Mouse (Mus musculus) stomach, postnatal 0 days (tissue): ENCODE measurements at regions not wholly inside any gene's neighbourhood (a gene's known extent, or its start where the extent isn't known, plus 50 kb on each side); places are given as distances from the start of the nearest gene placed in this dataset.

Experiments used
- ATAC-seq: fragments of 200-750 bp; cut with Nextera tagmentation; 2 replicates; pipeline ENCODE4 v1.8.0; 2017; ENCODE audit not compliant: low FRiP score, low TSS enrichment
- DNase-seq: peaks from one replicate; pipeline ENCODE4 v3.0.0-alpha.2; 2016; ENCODE audit warnings: low spot score
- H3K27ac ChIP-seq: fragments of 300-500 bp; sonication (generic); replicated peaks from 2 replicates; pipeline ENCODE4 v1.5.1; 2014; ENCODE audit warnings: mild to moderate bottlenecking, control low read depth
- H3K27me3 ChIP-seq: fragments of 300-500 bp; sonication (generic); 2 replicates; pipeline ENCODE4 v1.6.1; 2014; ENCODE audit warnings: low read length; ENCODE audit not compliant: control insufficient read depth, insufficient read depth
- H3K36me3 ChIP-seq: fragments of 300-500 bp; sonication (generic); 2 replicates; pipeline ENCODE4 v1.6.1; 2014; ENCODE audit warnings: low read length, mixed read lengths; ENCODE audit not compliant: control insufficient read depth, insufficient read depth
- H3K4me1 ChIP-seq: fragments of 300-500 bp; sonication (generic); replicated peaks from 2 replicates; pipeline ENCODE4 v1.6.1; 2014; ENCODE audit warnings: antibody characterized with exemption; ENCODE audit not compliant: control insufficient read depth, insufficient read depth
- H3K4me2 ChIP-seq: fragments of 300-500 bp; sonication (generic); replicated peaks from 2 replicates; pipeline ENCODE4 v1.6.1; 2014; ENCODE audit warnings: low read depth, mild to moderate bottlenecking, control low read depth, moderate library complexity
- H3K4me3 ChIP-seq: fragments of 300-500 bp; sonication (generic); 2 replicates; pipeline ENCODE4 v1.5.1; 2014; ENCODE audit warnings: low read depth, low read length, control low read depth
- H3K9ac ChIP-seq: fragments of 300-500 bp; sonication (generic); 2 replicates; pipeline ENCODE4 v1.6.1; 2014; ENCODE audit warnings: mild to moderate bottlenecking, low read length, control low read depth, mixed read lengths
- H3K9me3 ChIP-seq: fragments of 300-500 bp; sonication (generic); 2 replicates; pipeline ENCODE4 v1.6.1; 2016; ENCODE audit warnings: low read length; ENCODE audit not compliant: control insufficient read depth
- CTCF ChIP-seq: IDR thresholded peaks from 2 replicates; pipeline ENCODE4 v1.5.1; 2016; ENCODE audit warnings: antibody characterized with exemption, low read depth, mild to moderate bottlenecking, moderate library complexity
- EP300 ChIP-seq: optimal IDR thresholded peaks from 2 replicates; pipeline ENCODE3; 2016; ENCODE audit warnings: antibody characterized with exemption
- WGBS: fragments of 180-500 bp; shearing (Covaris S2); extraction: QIAGEN DNeasy Blood & Tissue Kit; methylation state at CpG from one replicate; pipeline ENCODE4 v1.1.7; 2014; 5-methylcytosine and 5-hydroxymethylcytosine counted together

GRCm38 (mm10) chr16:65718791-65719472, 96.1 kb upstream of the Vgll3 start:
- no peaks in the 10 kb centered on the region for H3K36me3 ChIP-seq
- DNase-seq (no peak), ATAC-seq (no peak)

GRCm38 (mm10) chr16:65720953-65721352, 94.1 kb upstream of the Vgll3 start:
- no peaks in the 10 kb centered on the region for H3K27me3 ChIP-seq
- no peak overlapping the region for H3K4me2 ChIP-seq
- H3K4me3 ChIP-seq, result no peak overlapping the region
- no peaks in the 10 kb centered on the region for H3K4me1 ChIP-seq
- no peak for ATAC-seq
- H3K9me3 ChIP-seq, result no peaks in the 10 kb centered on the region
- no peak overlapping the region for H3K9ac ChIP-seq
- H3K27ac ChIP-seq, result no peak overlapping the region
- DNase-seq, result no peak
- no peaks in the 10 kb centered on the region for H3K36me3 ChIP-seq
- TF ChIP-seq CTCF (no peak), EP300 (no peak)
- WGBS, result 38% methylated on average over 4 of the region's 4 CpGs

More at GRCm38 (mm10) chr16:65718791-65719472, 96.1 kb upstream of the Vgll3 start:
- H3K4me1 ChIP-seq, result no peaks in the 10 kb centered on the region
- H3K4me2 ChIP-seq, result no peak overlapping the region
- 54% methylated on average over 6 of the region's 6 CpGs for WGBS
- TF ChIP-seq EP300 (no peak), CTCF (no peak)
- H3K9me3 ChIP-seq, result no peaks in the 10 kb centered on the region
- no peaks in the 10 kb centered on the region for H3K27me3 ChIP-seq
- H3K9ac ChIP-seq, result no peak overlapping the region
- no peak overlapping the region for H3K4me3 ChIP-seq
- no peak overlapping the region for H3K27ac ChIP-seq

GRCm38 (mm10) chr16:65725559-65726269, 89.3 kb upstream of the Vgll3 start:
- DNase-seq (no peak), ATAC-seq (no peak)
- Histone ChIP-seq H3K4me3 (no peak overlapping the region), H3K36me3 (no peaks in the 10 kb centered on the region), H3K9me3 (no peaks in the 10 kb centered on the region), H3K4me1 (no peaks in the 10 kb centered on the region), H3K27ac (no peak overlapping the region), H3K9ac (no peak overlapping the region), H3K4me2 (no peak overlapping the region), H3K27me3 (no peaks in the 10 kb centered on the region)
- no peak for TF ChIP-seq EP300
- no peak for TF ChIP-seq CTCF
- WGBS, result 64% methylated on average over 5 of the region's 5 CpGs

GRCm38 (mm10) chr16:65726289-65726688, 88.8 kb upstream of the Vgll3 start:
- 66% methylated on average over 3 of the region's 3 CpGs for WGBS
- H3K36me3 ChIP-seq, result no peaks in the 10 kb centered on the region
- no peak overlapping the region for H3K4me3 ChIP-seq
- H3K27me3 ChIP-seq, result no peaks in the 10 kb centered on the region
- TF ChIP-seq CTCF (no peak), EP300 (no peak)
- H3K9ac ChIP-seq, result no peak overlapping the region
- no peak overlapping the region for H3K27ac ChIP-seq
- no peaks in the 10 kb centered on the region for H3K4me1 ChIP-seq
- no peak for ATAC-seq
- no peak for DNase-seq
- H3K4me2 ChIP-seq, result no peak overlapping the region
- no peaks in the 10 kb centered on the region for H3K9me3 ChIP-seq

- no peak overlapping the region for H3K27ac ChIP-seq
- no peak overlapping the region for H3K4me2 ChIP-seq
- H3K9me3 ChIP-seq, result no peaks in the 10 kb centered on the region
- no peaks in the 10 kb centered on the region for H3K4me1 ChIP-seq
- H3K36me3 ChIP-seq, result no peaks in the 10 kb centered on the region
- 49% methylated on average over 4 of the region's 4 CpGs for WGBS
- H3K9ac ChIP-seq, result no peak overlapping the region
- no peak for ATAC-seq
- TF ChIP-seq CTCF (no peak), EP300 (no peak)
- H3K4me3 ChIP-seq, result no peak overlapping the region
- H3K27me3 ChIP-seq, result no peaks in the 10 kb centered on the region
- no peak for DNase-seq
Measured at GRCm38 (mm10) chr16:65729322-65729721, 85.7 kb upstream of the Vgll3 start.

GRCm38 (mm10) chr16:65739652-65740051, 75.4 kb upstream of the Vgll3 start:
- Histone ChIP-seq H3K9ac (no peak overlapping the region), H3K27me3 (no peaks in the 10 kb centered on the region), H3K4me2 (no peak overlapping the region), H3K36me3 (no peaks in the 10 kb centered on the region), H3K4me1 (no peaks in the 10 kb centered on the region), H3K4me3 (no peak overlapping the region), H3K27ac (no peak overlapping the region), H3K9me3 (no peaks in the 10 kb centered on the region)
- 78% methylated on average over 3 of the region's 3 CpGs for WGBS
- DNase-seq, result no peak
- TF ChIP-seq CTCF (no peak), EP300 (no peak)
- ATAC-seq, result no peak
